Mouse (Mus musculus): ENCODE data around the gene Mrpl57. TPM values are rescaled to one million over a fixed set of nuclear protein-coding genes. Genes with fewer than 3 reads are reported as not detected.

Gene Mrpl57
- total and polyA plus RNA-seq, 2 experiments = 21.4 to 47.5 TPM

GRCm38 (mm10) chr14:57861987-57862412 lies 36.0 kb downstream of the Mrpl57 start:
- no peaks in the 10 kb centered on the region for H3K4me1 ChIP-seq (ENCODE audit: control insufficient read depth, insufficient read depth, low read length)
- H3K27me3 ChIP-seq (ENCODE audit: control insufficient read depth, insufficient read depth, low read length) = no peaks in the 10 kb centered on the region
- 87% methylated on average over 4 of the region's 4 CpGs for WGBS
- peaks cover 8% of the 10 kb centered on the region; the same call in 1 of the 2 replicates for H3K36me3 ChIP-seq (ENCODE audit: control insufficient read depth, insufficient read depth, low read length)
- H3K4me3 ChIP-seq (ENCODE audit: insufficient read depth, low read depth, low read length) = no peak overlapping the region
- no peak for TF ChIP-seq CTCF (IDR thresholded peaks at IDR 0.05; ENCODE audit: low read depth, low read length)
- TF ChIP-seq POLR2A (IDR thresholded peaks at IDR 0.05; ENCODE audit: extremely low read depth, insufficient read depth, low read length) = no peak
- H3K27ac ChIP-seq (replicated peaks; ENCODE audit: insufficient read depth, low read depth, low read length) = no peak overlapping the region
- no peaks in the 10 kb centered on the region for H3K79me2 ChIP-seq (ENCODE audit: control insufficient read depth, insufficient read depth, low read length)
- no peak for DNase-seq (ENCODE audit: extremely low read depth, low read depth, low spot score)
- no peak overlapping the region for H3K9ac ChIP-seq (ENCODE audit: low read depth, low read length)

GRCm38 (mm10) chr14:57863129-57863528 lies 37.1 kb downstream of the Mrpl57 start:
- Histone ChIP-seq H3K4me3 (ENCODE audit: insufficient read depth, low read depth, low read length) (no peak overlapping the region), H3K27ac (replicated peaks; ENCODE audit: insufficient read depth, low read depth, low read length) (no peak overlapping the region), H3K4me1 (ENCODE audit: control insufficient read depth, insufficient read depth, low read length) (no peaks in the 10 kb centered on the region), H3K9ac (ENCODE audit: low read depth, low read length) (no peak overlapping the region), H3K27me3 (ENCODE audit: control insufficient read depth, insufficient read depth, low read length) (no peaks in the 10 kb centered on the region), H3K36me3 (ENCODE audit: control insufficient read depth, insufficient read depth, low read length) (peaks cover 3% of the 10 kb centered on the region; the same call in 1 of the 2 replicates), H3K79me2 (ENCODE audit: control insufficient read depth, insufficient read depth, low read length) (no peaks in the 10 kb centered on the region)
- DNase-seq (ENCODE audit: extremely low read depth, low read depth, low spot score) = no peak
- 70% methylated on average over 2 of the region's 2 CpGs for WGBS
- no peak for TF ChIP-seq POLR2A (IDR thresholded peaks at IDR 0.05; ENCODE audit: extremely low read depth, insufficient read depth, low read length)
- TF ChIP-seq CTCF (IDR thresholded peaks at IDR 0.05; ENCODE audit: low read depth, low read length) = no peak

DNA sequence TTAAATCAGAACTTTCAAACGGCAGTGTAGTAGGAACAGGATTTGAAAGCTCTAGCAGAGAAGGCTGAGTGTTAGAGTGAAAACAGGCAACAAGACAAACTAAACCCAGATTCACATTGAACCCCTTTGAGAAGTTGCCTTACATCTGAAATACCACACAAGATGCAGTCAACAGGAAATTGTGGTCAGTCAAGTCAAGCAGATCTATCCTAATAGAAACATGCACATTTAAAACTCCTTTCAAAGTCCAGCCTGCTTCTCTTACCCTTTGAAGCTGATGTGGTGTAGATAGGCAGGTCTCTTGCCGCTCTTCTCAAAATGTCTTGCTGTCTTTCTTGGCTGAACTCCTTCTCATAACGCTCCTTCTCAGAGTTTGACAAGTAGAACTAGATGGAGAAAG lies 39.2 kb downstream of the Mrpl57 start:
- Histone ChIP-seq H3K9ac (ENCODE audit: low read depth, low read length) (no peak overlapping the region), H3K4me3 (ENCODE audit: insufficient read depth, low read depth, low read length) (no peak overlapping the region), H3K79me2 (ENCODE audit: control insufficient read depth, insufficient read depth, low read length) (no peaks in the 10 kb centered on the region), H3K36me3 (ENCODE audit: control insufficient read depth, insufficient read depth, low read length) (peaks cover 5% of the 10 kb centered on the region; the same call in 1 of the 2 replicates), H3K27me3 (ENCODE audit: control insufficient read depth, insufficient read depth, low read length) (no peaks in the 10 kb centered on the region), H3K4me1 (ENCODE audit: control insufficient read depth, insufficient read depth, low read length) (no peaks in the 10 kb centered on the region), H3K27ac (replicated peaks; ENCODE audit: insufficient read depth, low read depth, low read length) (no peak overlapping the region)
- TF ChIP-seq CTCF (IDR thresholded peaks at IDR 0.05; ENCODE audit: low read depth, low read length) (no peak), POLR2A (IDR thresholded peaks at IDR 0.05; ENCODE audit: extremely low read depth, insufficient read depth, low read length) (no peak)
- 90% methylated on average over 3 of the region's 3 CpGs for WGBS
- DNase-seq (ENCODE audit: extremely low read depth, low read depth, low spot score) = no peak

DNA sequence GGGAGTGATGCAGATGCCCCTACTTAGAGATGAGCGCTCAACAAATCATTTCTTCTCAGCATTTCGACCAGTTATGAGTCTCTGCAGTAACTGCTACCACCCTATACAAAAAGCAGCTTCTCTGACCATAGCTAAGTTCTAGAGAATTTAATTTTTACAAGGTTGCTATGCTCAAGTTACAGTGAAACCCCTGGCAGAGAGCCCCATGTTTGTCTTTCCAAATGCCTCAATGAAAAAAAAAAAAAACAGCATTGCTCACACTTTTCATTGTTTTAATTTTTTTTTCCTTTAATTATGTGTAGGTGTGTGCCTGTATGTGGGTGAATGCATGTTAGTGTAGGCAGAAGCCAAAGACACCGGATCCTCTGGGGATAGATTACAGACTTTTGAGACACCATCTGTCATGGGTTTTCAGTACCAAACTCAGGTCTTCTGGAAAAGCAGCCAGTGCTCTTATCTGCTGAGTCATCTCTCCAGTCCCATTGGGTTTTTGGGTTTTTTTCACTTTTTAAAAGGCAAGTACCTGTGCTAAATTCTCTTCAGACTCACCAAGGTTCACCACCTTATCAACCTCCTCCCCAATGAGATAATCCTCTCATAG lies 40.7 kb downstream of the Mrpl57 start:
- Histone ChIP-seq H3K4me3 (ENCODE audit: insufficient read depth, low read depth, low read length) (no peak overlapping the region), H3K4me1 (ENCODE audit: control insufficient read depth, insufficient read depth, low read length) (no peaks in the 10 kb centered on the region), H3K27ac (replicated peaks; ENCODE audit: insufficient read depth, low read depth, low read length) (no peak overlapping the region), H3K27me3 (ENCODE audit: control insufficient read depth, insufficient read depth, low read length) (no peaks in the 10 kb centered on the region), H3K79me2 (ENCODE audit: control insufficient read depth, insufficient read depth, low read length) (no peaks in the 10 kb centered on the region), H3K36me3 (ENCODE audit: control insufficient read depth, insufficient read depth, low read length) (peaks cover 5% of the 10 kb centered on the region; the same call in 1 of the 2 replicates), H3K9ac (ENCODE audit: low read depth, low read length) (no peak overlapping the region)
- TF ChIP-seq POLR2A (IDR thresholded peaks at IDR 0.05; ENCODE audit: extremely low read depth, insufficient read depth, low read length) = no peak
- TF ChIP-seq CTCF (IDR thresholded peaks at IDR 0.05; ENCODE audit: low read depth, low read length) = no peak
- 96% methylated on average over 3 of the region's 3 CpGs for WGBS
- no peak for DNase-seq (ENCODE audit: extremely low read depth, low read depth, low spot score)

GRCm38 (mm10) chr14:57877921-57878320 lies 51.9 kb downstream of the Mrpl57 start:
- Histone ChIP-seq H3K36me3 (ENCODE audit: control insufficient read depth, insufficient read depth, low read length) (peaks cover 4% of the 10 kb centered on the region), H3K4me1 (ENCODE audit: control insufficient read depth, insufficient read depth, low read length) (peaks cover 5% of the 10 kb centered on the region; the same call in 1 of the 2 replicates), H3K27ac (replicated peaks; ENCODE audit: insufficient read depth, low read depth, low read length) (no peak overlapping the region), H3K79me2 (ENCODE audit: control insufficient read depth, insufficient read depth, low read length) (peaks cover 2% of the 10 kb centered on the region; the same call in 1 of the 2 replicates), H3K4me3 (ENCODE audit: insufficient read depth, low read depth, low read length) (no peak overlapping the region), H3K27me3 (ENCODE audit: control insufficient read depth, insufficient read depth, low read length) (no peaks in the 10 kb centered on the region), H3K9ac (ENCODE audit: low read depth, low read length) (no peak overlapping the region)
- WGBS = 95% methylated on average over 9 of the region's 9 CpGs
- TF ChIP-seq POLR2A (IDR thresholded peaks at IDR 0.05; ENCODE audit: extremely low read depth, insufficient read depth, low read length) (no peak), CTCF (IDR thresholded peaks at IDR 0.05; ENCODE audit: low read depth, low read length) (no peak)
- no peak for DNase-seq (ENCODE audit: extremely low read depth, low read depth, low spot score)

Other genes with a start within 250 kb of the Mrpl57 start
- gene Xpo4, start 160.8 kb upstream of the Mrpl57 start, total RNA-seq (2014; rRNA removed) = 8.0 and 8.1 TPM in 2 replicates
- 1.5 and 1.6 TPM in 2 replicates for gene Xpo4, start 160.8 kb upstream of the Mrpl57 start, polyA plus RNA-seq (2012; rRNA removed)
- gene Gm49361, start 80.1 kb upstream of the Mrpl57 start, total RNA-seq (2014; rRNA removed) = not detected in 2 replicates
- 0.07 TPM in 1 of 2 replicates, not detected in the other for gene Gm49361, start 80.1 kb upstream of the Mrpl57 start, polyA plus RNA-seq (2012; rRNA removed)
- gene Lats2, start 67.8 kb upstream of the Mrpl57 start, total RNA-seq (2014; rRNA removed) = 8.6 and 9.7 TPM in 2 replicates
- 7.6 and 8.8 TPM in 2 replicates for gene Lats2, start 67.8 kb upstream of the Mrpl57 start, polyA plus RNA-seq (2012; rRNA removed)
- gene Sap18, start 28.1 kb upstream of the Mrpl57 start, total RNA-seq (2014; rRNA removed) = 15.2 and 18.8 TPM in 2 replicates
- gene Sap18, start 28.1 kb upstream of the Mrpl57 start, polyA plus RNA-seq (2012; rRNA removed) = 3.5 and 7.2 TPM in 2 replicates
- gene Ska3, start within 50 bp of the Mrpl57 start, total RNA-seq (2014; rRNA removed) = 0.13 and 0.18 TPM in 2 replicates
- not detected in 2 replicates for gene Ska3, start within 50 bp of the Mrpl57 start, polyA plus RNA-seq (2012; rRNA removed)
- gene Zdhhc20, start 64.0 kb downstream of the Mrpl57 start, total RNA-seq (2014; rRNA removed) = 9.1 and 9.5 TPM in 2 replicates
- gene Zdhhc20, start 64.0 kb downstream of the Mrpl57 start, polyA plus RNA-seq (2012; rRNA removed) = 1.5 and 2.3 TPM in 2 replicates
- gene Micu2, start 173.0 kb downstream of the Mrpl57 start, total RNA-seq (2014; rRNA removed) = 35.9 and 43.6 TPM in 2 replicates
- 10.2 and 11.0 TPM in 2 replicates for gene Micu2, start 173.0 kb downstream of the Mrpl57 start, polyA plus RNA-seq (2012; rRNA removed)
- gene Fgf9, start 244.3 kb downstream of the Mrpl57 start, total RNA-seq (2014; rRNA removed) = 0.09 and 0.34 TPM in 2 replicates
- gene Fgf9, start 244.3 kb downstream of the Mrpl57 start, polyA plus RNA-seq (2012; rRNA removed) = 0.07 TPM in 2 replicates